Mouse (Mus musculus) ES-E14 (cell line): Measurements from ENCODE around the gene Slc35b2. TPM values are rescaled to one million over a fixed set of nuclear protein-coding genes. Genes with fewer than 3 reads are reported as not detected.

ENCODE experiments used
- DNase-seq: peaks from one replicate; pipeline ENCODE4 v3.0.0-alpha.2; 2013; ENCODE audit warnings: low read depth, low spot score
- H3K27ac ChIP-seq: 2 replicates; pipeline ENCODE4 v1.5.1; 2012; ENCODE audit warnings: low read depth, mild to moderate bottlenecking, low read length, moderate library complexity, mixed read lengths; ENCODE audit not compliant: poor library complexity, insufficient read depth, severe bottlenecking
- H3K36me3 ChIP-seq: 2 replicates; pipeline ENCODE4 v1.6.1; 2012; ENCODE audit warnings: mild to moderate bottlenecking, low read length, moderate library complexity, mixed read lengths; ENCODE audit not compliant: control insufficient read depth, poor library complexity, insufficient read depth, severe bottlenecking
- H3K4me1 ChIP-seq, 2 experiments: fragments of 150-350 bp in 1 of 2; sonication (generic) in 1 of 2; 2 replicates each; pipeline ENCODE4 v1.6.1; 2012; ENCODE audit warnings: low read length in 2 of 2, mild to moderate bottlenecking in 1 of 2, mixed read lengths in 1 of 2; ENCODE audit not compliant: control insufficient read depth in 2 of 2, insufficient read depth in 2 of 2, poor library complexity in 1 of 2
- H3K4me3 ChIP-seq, 2 experiments: fragments of 150-350 bp in 1 of 2; sonication (generic) in 1 of 2; 2 replicates each; pipeline ENCODE4 v1.5.1; 2012; ENCODE audit warnings: low read length in 2 of 2, low read depth in 1 of 2, mild to moderate bottlenecking in 1 of 2, mixed read lengths in 1 of 2; ENCODE audit not compliant: insufficient read depth in 1 of 2, poor library complexity in 1 of 2, severe bottlenecking in 1 of 2
- H3K9ac ChIP-seq: 2 replicates; pipeline ENCODE4 v1.6.1; 2012; ENCODE audit warnings: low read depth, mild to moderate bottlenecking, low read length, mixed read lengths; ENCODE audit not compliant: poor library complexity, insufficient read depth, severe bottlenecking
- H3K9me3 ChIP-seq: fragments of 150-350 bp; sonication (generic); 2 replicates; pipeline ENCODE4 v1.6.1; 2012; ENCODE audit warnings: low read depth, mild to moderate bottlenecking, low read length; ENCODE audit not compliant: control insufficient read depth, insufficient read depth
- CHD2 ChIP-seq: IDR thresholded peaks from 2 replicates; pipeline ENCODE4 v1.6.1; 2014; ENCODE audit warnings: mild to moderate bottlenecking, low read depth, low read length, inconsistent platforms
- HCFC1 ChIP-seq: IDR thresholded peaks from 2 replicates; pipeline ENCODE4 v1.6.1; 2012; ENCODE audit warnings: low read length, inconsistent platforms, borderline replicate concordance; ENCODE audit not compliant: insufficient read depth
- MAFK ChIP-seq: IDR thresholded peaks from 2 replicates; pipeline ENCODE4 v1.6.1; 2014; ENCODE audit warnings: mild to moderate bottlenecking, low read depth, low read length, inconsistent platforms; ENCODE audit not compliant: insufficient read depth
- ZC3H11A ChIP-seq: IDR thresholded peaks from 2 replicates; pipeline ENCODE4 v1.6.1; 2012; ENCODE audit warnings: low read depth, mild to moderate bottlenecking, inconsistent platforms, low read length, borderline replicate concordance
- ZNF384 ChIP-seq: IDR thresholded peaks from 2 replicates; pipeline ENCODE4 v1.6.1; 2012; ENCODE audit warnings: low read depth, low read length, inconsistent platforms
- in situ Hi-C, 2 experiments: fragments of 600-800 bp; cut with MboI; formaldehyde crosslinking; loops; one replicate each; pipeline ENCODE4 v1.15.1; 2025; ENCODE audit warnings: low sequenced_read_pairs in 2 of 2, inconsistent platforms in 1 of 2; ENCODE audit not compliant: unreplicated experiment in 2 of 2
- total RNA-seq: library from RNA; depleted of rRNA; stranded (reverse); fragments of 300-350 nt; gene quantifications from 2 replicates; pipeline ENCODE4 v1.2.3, GENCODE M21; 2012; rRNA removed

Slc35b2 gene
- total RNA-seq, 1 experiment = 96.7 TPM

DNA sequence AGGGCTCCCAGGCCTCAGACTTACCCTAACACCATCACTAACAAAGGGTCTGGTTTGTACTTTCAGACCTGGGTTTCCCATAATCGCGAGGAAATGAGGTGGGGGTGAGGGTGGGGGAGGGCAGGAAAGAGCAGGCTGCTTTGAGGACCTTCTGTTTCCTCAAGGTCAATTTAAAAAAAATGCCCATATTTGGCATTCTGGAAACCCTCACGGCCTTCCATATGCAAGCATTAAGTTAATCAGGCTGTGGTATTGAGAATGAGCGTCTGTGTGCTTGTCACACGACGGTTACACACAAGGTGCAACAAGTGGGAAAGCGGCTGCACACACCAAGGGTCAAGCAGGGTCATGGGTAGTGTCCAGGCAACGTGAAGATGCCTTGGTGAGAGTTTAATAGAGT, 48.3 kb downstream of the Slc35b2 start:
- in situ Hi-C loops = no loop called here
- peak overlapping the region; percentile 58 for H3K27ac ChIP-seq
- DNase-seq = no peak
- no peak overlapping the region; the same call in 1 of the 2 replicates for H3K9ac ChIP-seq
- no peak for TF ChIP-seq ZNF384
- TF ChIP-seq CHD2 = 0 out of 2 replicates have a peak, but pooled peaks have one; percentile 14
- H3K4me3 ChIP-seq = no peak overlapping the region
- H3K9me3 ChIP-seq = no peaks in the 10 kb centered on the region
- peaks cover 18 to 26% of the 10 kb centered on the region in 2 experiments for H3K4me1 ChIP-seq
- H3K36me3 ChIP-seq = no peaks in the 10 kb centered on the region

DNA sequence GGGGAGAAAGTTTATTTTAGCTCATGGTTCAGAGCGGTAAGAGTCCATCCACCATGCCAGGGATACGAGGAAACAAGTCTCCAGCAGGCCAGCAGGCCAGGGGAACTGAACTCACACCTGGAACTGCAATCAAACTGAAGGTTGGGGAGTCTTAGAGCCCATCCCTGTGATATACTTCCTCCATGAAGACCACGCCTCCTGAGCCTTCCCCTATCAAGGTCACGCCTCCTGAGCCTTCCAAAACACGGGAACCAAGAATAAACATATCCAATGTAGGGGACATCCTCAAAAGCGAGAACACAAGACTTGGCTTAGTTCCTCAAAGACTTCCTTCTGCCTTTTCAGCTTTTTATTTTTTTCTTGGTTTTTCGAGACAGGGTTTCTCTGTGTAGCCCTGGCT, 49.2 kb downstream of the Slc35b2 start:
- no peaks in the 10 kb centered on the region for H3K36me3 ChIP-seq
- H3K27ac ChIP-seq = peak overlapping the region; percentile 0; the same call in 1 of the 2 replicates
- TF ChIP-seq MAFK (no peak), CHD2 (no peak), HCFC1 (no peak), ZC3H11A (no peak), ZNF384 (no peak)
- H3K9me3 ChIP-seq = no peaks in the 10 kb centered on the region
- H3K9ac ChIP-seq = no peak overlapping the region
- peaks cover 18 to 29% of the 10 kb centered on the region in 2 experiments for H3K4me1 ChIP-seq
- DNase-seq = no peak
- in situ Hi-C loops = no loop called here
- no peak overlapping the region for H3K4me3 ChIP-seq

DNA sequence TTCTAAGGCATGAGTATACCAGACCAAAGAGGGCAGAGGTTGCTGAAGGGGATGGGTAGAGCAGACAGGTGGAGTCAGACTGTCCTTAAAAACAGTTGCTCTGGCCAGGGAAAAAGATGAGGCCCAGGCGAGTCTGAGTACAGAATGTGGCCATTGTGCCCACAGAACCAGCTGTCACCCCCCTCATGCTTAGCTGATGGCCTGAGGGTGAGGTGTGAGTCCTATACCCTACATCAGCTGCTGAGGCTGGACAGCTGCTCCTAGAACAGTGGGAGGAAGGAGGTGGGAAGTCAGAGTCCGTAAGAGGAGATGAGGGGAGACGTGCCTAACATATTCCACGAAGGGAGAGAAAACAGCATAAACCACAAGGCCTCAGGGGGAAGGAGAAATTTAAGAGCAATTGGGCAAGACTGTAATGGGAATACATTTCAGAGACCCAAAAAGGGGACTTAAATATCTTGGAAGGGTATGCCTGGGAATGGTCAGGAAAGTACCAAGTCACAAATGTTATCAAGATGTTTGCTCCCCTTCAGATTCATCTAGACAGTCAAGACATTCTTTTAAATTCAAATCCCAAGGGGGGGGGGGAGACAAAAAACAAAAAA, 52.5 kb downstream of the Slc35b2 start:
- Histone ChIP-seq H3K4me1 (peaks cover 24 to 31% of the 10 kb centered on the region in 2 experiments), H3K4me3 (no peak overlapping the region), H3K9ac (no peak overlapping the region), H3K9me3 (no peaks in the 10 kb centered on the region), H3K27ac (no peak overlapping the region; the same call in 1 of the 2 replicates), H3K36me3 (no peaks in the 10 kb centered on the region)
- no peak for DNase-seq
- TF ChIP-seq ZC3H11A (no peak), CHD2 (no peak), HCFC1 (no peak), MAFK (no peak), ZNF384 (no peak)
- in situ Hi-C loops = no loop called here

DNA sequence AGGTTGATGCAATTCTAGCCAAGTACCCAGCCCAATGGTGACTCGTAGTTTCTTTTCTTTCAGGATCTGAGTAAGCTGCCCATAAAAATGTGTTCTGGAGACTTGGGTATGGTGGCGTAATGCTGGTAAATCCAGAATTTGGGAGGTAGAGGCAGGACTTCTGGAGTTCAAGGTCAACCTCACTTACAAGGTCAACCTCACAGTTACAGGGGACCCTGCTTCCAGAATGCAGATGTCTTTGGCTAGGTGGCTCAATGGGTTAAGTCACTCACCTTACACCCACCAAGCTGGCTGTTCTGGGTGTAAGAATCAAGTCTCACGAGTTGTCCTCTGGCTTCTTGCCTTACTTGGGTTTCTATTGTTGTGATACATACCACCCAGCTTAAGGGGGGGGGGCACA, 53.0 kb downstream of the Slc35b2 start:
- Histone ChIP-seq H3K36me3 (no peaks in the 10 kb centered on the region), H3K27ac (peak overlapping the region; percentile 57; the same call in 1 of the 2 replicates), H3K9me3 (no peaks in the 10 kb centered on the region), H3K4me3 (no peak overlapping the region), H3K9ac (no peak overlapping the region), H3K4me1 (peaks cover 24 to 28% of the 10 kb centered on the region in 2 experiments)
- no peak for TF ChIP-seq MAFK
- no peak for TF ChIP-seq ZC3H11A
- no peak for TF ChIP-seq CHD2
- TF ChIP-seq HCFC1 = no peak
- no peak for TF ChIP-seq ZNF384
- in situ Hi-C loops = no loop called here
- DNase-seq = no peak

Other genes with a start within 250 kb of the Slc35b2 start
- 116 and 125 TPM in 2 replicates for gene Cdc5l, start 130.1 kb upstream of the Slc35b2 start, total RNA-seq
- 8.5 and 9.7 TPM in 2 replicates for gene Spats1, start 88.5 kb upstream of the Slc35b2 start, total RNA-seq
- 36.6 and 60.9 TPM in 2 replicates for gene Aars2, start 57.0 kb upstream of the Slc35b2 start, total RNA-seq
- gene Tcte1, start 40.4 kb upstream of the Slc35b2 start, total RNA-seq = 0.09 and 0.11 TPM in 2 replicates
- 2.1 and 4.0 TPM in 2 replicates for gene Tmem151b, start 14.2 kb upstream of the Slc35b2 start, total RNA-seq
- gene Nfkbie, start 8.2 kb upstream of the Slc35b2 start, total RNA-seq = 2.1 and 2.2 TPM in 2 replicates
- gene Hsp90ab1, start 9.4 kb downstream of the Slc35b2 start, total RNA-seq = 1,660 and 1,758 TPM in 2 replicates
- gene Slc29a1, start 35.7 kb downstream of the Slc35b2 start, total RNA-seq = 321 and 677 TPM in 2 replicates
- gene Mymx, start 38.2 kb downstream of the Slc35b2 start, total RNA-seq = 66.0 and 95.3 TPM in 2 replicates
- gene Capn11, start 95.5 kb downstream of the Slc35b2 start, total RNA-seq = 0.48 TPM in 1 of 2 replicates, not detected in the other
- 39.2 and 48.2 TPM in 2 replicates for gene Mrpl14, start 122.4 kb downstream of the Slc35b2 start, total RNA-seq
- 89.1 and 139 TPM in 2 replicates for gene Tmem63b, start 123.0 kb downstream of the Slc35b2 start, total RNA-seq
- gene 1600014C23Rik, start 170.0 kb downstream of the Slc35b2 start, total RNA-seq = 0.58 TPM in 1 of 2 replicates, not detected in the other